ENCODE assay signal across 37 mouse cellular contexts in the genomic region with DNA sequence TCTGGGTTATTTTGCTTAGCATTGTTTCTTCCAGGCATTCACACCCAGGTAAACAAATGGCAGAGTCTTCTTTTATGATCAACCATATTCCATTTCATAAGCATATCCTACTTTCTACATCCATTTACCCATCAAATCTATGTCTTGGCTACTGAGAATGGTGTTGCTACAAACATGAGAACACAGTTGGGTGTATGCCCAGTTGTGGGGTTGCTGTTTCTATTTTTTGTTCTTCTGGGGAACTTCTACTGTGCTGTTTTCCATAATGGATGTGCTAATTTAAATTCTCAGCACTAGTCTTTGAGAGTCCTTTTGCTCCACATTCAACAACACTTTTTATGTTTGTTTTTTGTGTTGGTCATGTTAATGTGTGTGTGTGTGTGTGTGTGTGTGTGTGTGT. TPM values are rescaled to one million over a fixed set of nuclear protein-coding genes. Genes with fewer than 3 reads are reported as not detected.
DNase-seq lines count a peak whose midpoint lies in the region; ATAC-seq lines count a peak whose summit lies in the region.
"Had no signal": no experiment of that assay in that cellular context is flagged by ENCODE, and none has a peak within 500 bp of the region (broad histone marks: within the 10 kb centered on the region; RNA-seq: fewer than 3 reads in every experiment).

No protein-coding gene starts in this region.

- H3K27me3 ChIP-seq in midbrain, embryonic 15.5 days (replicated peaks) = no peaks in the 10 kb centered on the region
- no peaks in the 10 kb centered on the region for H3K27me3 ChIP-seq in hindbrain, embryonic 14.5 days (ENCODE audit: control insufficient read depth, insufficient read depth, low read length)
- H3K27me3 ChIP-seq: embryonic facial prominence, embryonic 13.5 days; forebrain, embryonic 15.5 days; limb, embryonic 15.5 days; megakaryocyte, embryonic 14.5 days; midbrain, embryonic 13.5 days; neural tube, embryonic 13.5 days had no signal

- H3K36me3 ChIP-seq in midbrain, embryonic 15.5 days (replicated peaks) = no peaks in the 10 kb centered on the region
- H3K36me3 ChIP-seq in hindbrain, embryonic 14.5 days (replicated peaks; ENCODE audit: control insufficient read depth, insufficient read depth) = no peaks in the 10 kb centered on the region
- H3K36me3 ChIP-seq: embryonic facial prominence, embryonic 13.5 days; forebrain, embryonic 15.5 days; G1E; heart, embryonic 10.5 days; limb, embryonic 15.5 days; midbrain, embryonic 13.5 days; neural tube, embryonic 13.5 days had no signal

- no peak overlapping the region for H3K9ac ChIP-seq in midbrain, embryonic 15.5 days
- H3K9ac ChIP-seq in hindbrain, embryonic 14.5 days = no peak overlapping the region
- H3K9ac ChIP-seq: embryonic facial prominence, embryonic 13.5 days; forebrain, embryonic 15.5 days; limb, embryonic 15.5 days; liver, embryonic 14.5 days; lung, embryonic 14.5 days; midbrain, embryonic 13.5 days; neural tube, embryonic 13.5 days had no signal

- H3K4me2 ChIP-seq in midbrain, embryonic 15.5 days = no peak overlapping the region
- H3K4me2 ChIP-seq in hindbrain, embryonic 14.5 days (replicated peaks) = no peak overlapping the region
- H3K4me2 ChIP-seq: embryonic facial prominence, embryonic 13.5 days; forebrain, embryonic 15.5 days; limb, embryonic 15.5 days; lung, embryonic 14.5 days; midbrain, embryonic 13.5 days; neural tube, embryonic 13.5 days had no signal

- no peak overlapping the region for H3K4me3 ChIP-seq in midbrain, embryonic 15.5 days
- no peak overlapping the region for H3K4me3 ChIP-seq in hindbrain, embryonic 14.5 days (replicated peaks; ENCODE audit: low read length)
- H3K4me3 ChIP-seq: embryonic facial prominence, embryonic 13.5 days; erythroblast, embryonic 14.5 days; forebrain, embryonic 15.5 days; heart, embryonic 10.5 days; limb, embryonic 15.5 days; megakaryocyte, embryonic 14.5 days; midbrain, embryonic 13.5 days; myocyte; neural tube, embryonic 13.5 days had no signal

- DNase-seq in layer of hippocampus, adult 11-12 months (ENCODE audit: low spot score) = peak; percentile 12
- DNase-seq in layer of hippocampus, postnatal 36 days = no peak
- DNase-seq in frontal cortex, postnatal 36 days (ENCODE audit: low spot score in 2 of 2) = peak; percentile 23 to 71
- DNase-seq in right cerebral cortex, adult 2 months (ENCODE audit: low spot score in 2 of 2) = peak; percentile 48 to 49
- DNase-seq in hindbrain, embryonic 14.5 days (ENCODE audit: low spot score) = no peak
- DNase-seq in layer of hippocampus, adult 9-10 months (ENCODE audit: low spot score) = no peak
- DNase-seq: adrenal gland, adult 2 months; B cell, adult 2 months; cerebellum, adult 8-10 months; cerebellum, postnatal 36 days; embryo, embryonic 11 days; gastrocnemius, postnatal 10 days; heart, postnatal 4 days; kidney, postnatal 25 days; lung, embryonic 14.5 days; lung, postnatal 36 days; thymus, postnatal 25 days had no signal

- H3K4me1 ChIP-seq in midbrain, embryonic 15.5 days = no peaks in the 10 kb centered on the region
- H3K4me1 ChIP-seq in hindbrain, embryonic 14.5 days (replicated peaks; ENCODE audit: control insufficient read depth, insufficient read depth, low read length) = no peaks in the 10 kb centered on the region
- H3K4me1 ChIP-seq: embryonic facial prominence, embryonic 13.5 days; heart, embryonic 10.5 days; limb, embryonic 15.5 days; megakaryocyte, embryonic 14.5 days; midbrain, embryonic 13.5 days; neural tube, embryonic 13.5 days had no signal

- no peaks in the 10 kb centered on the region for H3K9me3 ChIP-seq in midbrain, embryonic 15.5 days
- H3K9me3 ChIP-seq in hindbrain, embryonic 14.5 days (ENCODE audit: control insufficient read depth, low read length) = no peaks in the 10 kb centered on the region
- H3K9me3 ChIP-seq: embryonic facial prominence, embryonic 13.5 days; forebrain, embryonic 15.5 days; G1E; heart, embryonic 10.5 days; limb, embryonic 15.5 days; megakaryocyte, embryonic 14.5 days; midbrain, embryonic 13.5 days; neural tube, embryonic 13.5 days had no signal

- no peak overlapping the region for H3K27ac ChIP-seq in midbrain, embryonic 15.5 days
- H3K27ac ChIP-seq in hindbrain, embryonic 14.5 days = no peak overlapping the region
- H3K27ac ChIP-seq: embryonic facial prominence, embryonic 13.5 days; forebrain, embryonic 15.5 days; heart, embryonic 10.5 days; limb, embryonic 15.5 days; liver, embryonic 14.5 days; midbrain, embryonic 13.5 days; neural tube, embryonic 13.5 days had no signal

- no peak for ATAC-seq in midbrain, embryonic 15.5 days (replicated peaks)
- no peak for ATAC-seq in hindbrain, embryonic 14.5 days (ENCODE audit: low FRiP score)
- ATAC-seq: forebrain, embryonic 15.5 days; intestine, postnatal 0 days; midbrain, embryonic 13.5 days; Patski had no signal

RNA-seq across cellular contexts. Expression of gene Abca14, which starts 24.8 kb away (rescaled TPM):
- not detected for total RNA-seq in layer of hippocampus, postnatal 36 days (2021)
- not detected in 2 replicates for polyA plus RNA-seq in midbrain, embryonic 15.5 days (2015; fragmentation: Nextera tagmentation; extraction: Ambion mirVana)
- not detected in 2 replicates for polyA plus RNA-seq in hindbrain, embryonic 14.5 days (2014; fragmentation: Nextera tagmentation; extraction: Ambion mirVana)
- total RNA-seq: adrenal gland, adult 2 months; CH12.LX; gastrocnemius, postnatal 10 days; granulocyte monocyte progenitor cell, adult 5-6 weeks; layer of hippocampus, adult 8-10 months had no signal
- polyA plus RNA-seq: adrenal gland, adult 2 months; embryonic facial prominence, embryonic 13.5 days; erythroblast, embryonic 14.5 days; G1E; heart, embryonic 16.5 days; kidney, embryonic 14.5 days; limb, embryonic 15.5 days; midbrain, embryonic 13.5 days; myocyte; neural tube, embryonic 13.5 days; Patski; spleen, adult 2 months had no signal

RNA-seq across cellular contexts. Expression of gene Crym, which starts 26.6 kb away (rescaled TPM):
- total RNA-seq in layer of hippocampus, postnatal 36 days (2021) = 100 to 1,000 TPM; 243 to 266 TPM
- 21.7 and 30.7 TPM in 2 replicates for polyA plus RNA-seq in midbrain, embryonic 15.5 days (2015; fragmentation: Nextera tagmentation; extraction: Ambion mirVana)
- 12.4 and 12.7 TPM in 2 replicates for polyA plus RNA-seq in hindbrain, embryonic 14.5 days (2014; fragmentation: Nextera tagmentation; extraction: Ambion mirVana)
- total RNA-seq: CH12.LX; granulocyte monocyte progenitor cell, adult 5-6 weeks had no signal
- polyA plus RNA-seq: erythroblast, embryonic 14.5 days; G1E; Patski had no signal

RNA-seq across cellular contexts. Expression of gene Anks4b, which starts 54.9 kb away (rescaled TPM):
- under 1 TPM; 0.30 to 0.45 TPM for total RNA-seq in layer of hippocampus, postnatal 36 days (2021)
- not detected in 2 replicates for polyA plus RNA-seq in midbrain, embryonic 15.5 days (2015; fragmentation: Nextera tagmentation; extraction: Ambion mirVana)
- not detected in 2 replicates for polyA plus RNA-seq in hindbrain, embryonic 14.5 days (2014; fragmentation: Nextera tagmentation; extraction: Ambion mirVana)
- total RNA-seq: CH12.LX; granulocyte monocyte progenitor cell, adult 5-6 weeks had no signal
- polyA plus RNA-seq: adrenal gland, adult 2 months; erythroblast, embryonic 14.5 days; G1E; limb, embryonic 15.5 days; lung, embryonic 14.5 days; midbrain, embryonic 13.5 days; myocyte; neural tube, embryonic 13.5 days; Patski; spleen, adult 2 months had no signal

Comparison
In these comparisons a context has a peak if more than half of its experiments do, and no peak if none do; other contexts are left out.
1. DNase-seq: peak in layer of hippocampus, adult 11-12 months (single experiment), frontal cortex, postnatal 36 days (2 of 2) and right cerebral cortex, adult 2 months (2 of 2); none in layer of hippocampus, postnatal 36 days (0 of 2), hindbrain, embryonic 14.5 days (single experiment) and layer of hippocampus, adult 9-10 months (single experiment).